Mouse (Mus musculus): Measurements from ENCODE around the gene Oard1.

Oard1 gene

DNA sequence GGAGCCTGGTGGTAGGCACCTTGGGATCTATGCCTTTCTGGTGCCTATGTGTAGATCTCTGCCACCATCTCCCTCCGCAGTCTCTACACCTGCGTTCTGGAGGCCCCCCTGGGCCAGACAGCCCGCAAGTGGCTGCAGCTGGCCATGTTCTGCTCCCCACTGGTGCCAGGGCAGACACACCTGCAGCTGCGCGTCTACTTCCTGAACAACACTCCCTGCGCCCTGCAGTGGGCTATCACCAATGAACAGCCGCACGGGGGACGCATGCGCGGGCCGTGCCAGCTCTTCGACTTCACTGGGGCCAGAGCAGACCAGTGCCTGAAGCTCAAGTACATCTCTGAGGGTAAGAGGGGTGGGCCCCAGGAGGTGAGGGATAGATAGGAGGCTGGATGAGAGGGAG is 52.3 kb downstream of the Oard1 start:
- in situ Hi-C loops (cut with MboI; ENCODE audit: low pct_unique_long_range_greater_than_20kb in 1 of 2, low sequenced_read_pairs in 2 of 2, unreplicated experiment in 1 of 2), result no loop called here

DNA sequence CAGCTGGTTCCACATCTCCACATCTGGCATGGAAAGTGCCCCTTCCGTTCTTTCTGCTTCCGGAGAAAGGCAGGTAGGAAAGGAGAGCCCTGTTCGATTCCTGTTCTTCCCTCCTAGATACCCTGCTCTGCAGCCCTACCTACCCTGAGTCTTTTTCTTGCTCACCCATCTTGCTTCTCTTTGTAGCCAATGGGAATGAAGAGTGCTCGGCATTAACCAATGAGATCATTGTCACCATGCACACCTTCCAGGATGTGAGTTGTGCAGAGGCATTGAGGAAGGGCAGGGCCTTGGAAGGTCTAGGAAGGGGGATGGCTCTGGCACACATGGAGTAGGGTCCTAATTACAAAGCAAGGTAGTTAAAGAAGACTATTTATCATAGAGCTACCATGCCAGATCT is 53.6 kb downstream of the Oard1 start:
- in situ Hi-C loops (cut with MboI; ENCODE audit: low pct_unique_long_range_greater_than_20kb in 1 of 2, low sequenced_read_pairs in 2 of 2, unreplicated experiment in 1 of 2), result no loop called here
